Mouse (Mus musculus) G1E (cell line): ENCODE results near the gene Aass. TPM values are rescaled to one million over a fixed set of nuclear protein-coding genes. Genes with fewer than 3 reads are reported as not detected.
"Not testable (repeated sequence)": the region's sequence is repeated elsewhere in the genome, so short reads cannot be mapped to it uniquely, and the experiment has no call there.

Source experiments
- ATAC-seq: 2 replicates; pipeline ENCODE4 v1.8.0; 2016; ENCODE audit warnings: mild to moderate bottlenecking; ENCODE audit not compliant: insufficient number of reproducible peaks, poor library complexity, low FRiP score, severe bottlenecking; ENCODE audit errors: extremely low read depth
- DNase-seq: peaks from one replicate; pipeline ENCODE4 v3.0.0; 2012; ENCODE audit warnings: low spot score
- H3K27me3 ChIP-seq: 2 replicates; pipeline ENCODE4 v1.6.1; 2012; ENCODE audit warnings: mild to moderate bottlenecking, low read length, inconsistent platforms; ENCODE audit not compliant: insufficient read depth
- H3K36me3 ChIP-seq: replicated peaks from 2 replicates; pipeline ENCODE3; 2012; ENCODE audit warnings: mild to moderate bottlenecking, inconsistent platforms
- H3K4me1 ChIP-seq: 2 replicates; pipeline ENCODE4 v1.6.1; 2012; ENCODE audit warnings: low read depth, low read length, inconsistent platforms, mixed read lengths; ENCODE audit not compliant: insufficient read depth
- H3K4me3 ChIP-seq: 2 replicates; pipeline ENCODE4 v1.5.1; 2012; ENCODE audit warnings: low read depth, mild to moderate bottlenecking, inconsistent platforms, low read length, moderate library complexity, mixed read lengths
- H3K9me3 ChIP-seq: replicated peaks from 2 replicates; pipeline ENCODE4 v1.6.1; 2012; ENCODE audit warnings: inconsistent platforms
- CTCF ChIP-seq: IDR thresholded peaks from 2 replicates; pipeline ENCODE4 v1.5.1; 2012; ENCODE audit warnings: low read depth, low read length, inconsistent platforms, mixed read lengths
- GATA1 ChIP-seq: IDR thresholded peaks from 2 replicates; pipeline ENCODE4 v1.6.1; 2012; ENCODE audit warnings: borderline replicate concordance, low read length, inconsistent platforms, mixed read lengths
- GATA2 ChIP-seq: IDR thresholded peaks from 2 replicates; pipeline ENCODE4 v1.6.1; 2012; ENCODE audit warnings: low read depth, low read length, inconsistent platforms, borderline replicate concordance
- POLR2AphosphoS5 ChIP-seq: IDR thresholded peaks from 2 replicates; pipeline ENCODE4 v1.6.1; 2012; ENCODE audit warnings: low read depth, low read length, inconsistent platforms; ENCODE audit not compliant: insufficient replicate concordance
- TAL1 ChIP-seq: conservative IDR thresholded peaks from 2 replicates; pipeline ENCODE4 v1.6.1; 2012; ENCODE audit warnings: low read depth, low read length, inconsistent platforms, mixed read lengths
- polyA plus RNA-seq: library from polyadenylated mRNA; stranded (reverse); fragments of >175 nt; gene quantifications from 2 replicates; pipeline ENCODE4 v1.2.3, GENCODE M21; 2012
- total RNA-seq, 2 experiments: library from RNA; stranded (forward) in 1 of 2; stranded (reverse) in 1 of 2; fragments of 200-1000 nt in 1 of 2; fragments of >200 nt in 1 of 2; fragmentation: Nextera tagmentation in 1 of 2; gene quantifications; 2 replicates each; pipeline ENCODE4 v1.2.3; 2014 to 2017

The Aass gene
- total and polyA plus RNA-seq, 3 experiments, result not detected

DNA sequence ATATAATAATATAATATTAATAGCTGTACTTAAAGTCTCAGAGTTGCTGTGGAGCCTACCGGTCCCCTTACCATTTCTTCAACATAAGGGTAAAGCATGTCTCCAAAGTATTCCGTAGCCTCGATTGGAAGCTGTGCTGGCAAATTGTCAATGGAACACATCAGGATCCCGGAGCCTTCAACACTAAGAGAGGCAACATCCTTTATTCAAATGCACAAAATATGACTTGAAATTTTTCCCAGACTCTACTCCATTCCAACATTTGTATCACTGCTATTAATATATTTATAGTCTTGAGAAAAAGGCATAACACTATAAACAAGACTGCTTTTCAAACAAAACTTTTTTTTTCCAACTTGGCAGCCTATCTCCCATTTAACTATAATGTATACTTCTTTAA lies 25.7 kb downstream of the Aass start:
- no peaks in the 10 kb centered on the region for H3K9me3 ChIP-seq
- H3K4me3 ChIP-seq, result no peak overlapping the region
- TF ChIP-seq CTCF, result no peak
- no peak for TF ChIP-seq POLR2AphosphoS5
- TF ChIP-seq GATA1, result no peak
- no peak for TF ChIP-seq GATA2
- no peak for TF ChIP-seq TAL1
- H3K4me1 ChIP-seq, result no peaks in the 10 kb centered on the region
- no peaks in the 10 kb centered on the region for H3K36me3 ChIP-seq
- H3K27me3 ChIP-seq, result 0 out of 2 replicates have a peak, but pooled peaks cover 2% of the 10 kb centered on the region
- ATAC-seq (no peak), DNase-seq (no peak)

DNA sequence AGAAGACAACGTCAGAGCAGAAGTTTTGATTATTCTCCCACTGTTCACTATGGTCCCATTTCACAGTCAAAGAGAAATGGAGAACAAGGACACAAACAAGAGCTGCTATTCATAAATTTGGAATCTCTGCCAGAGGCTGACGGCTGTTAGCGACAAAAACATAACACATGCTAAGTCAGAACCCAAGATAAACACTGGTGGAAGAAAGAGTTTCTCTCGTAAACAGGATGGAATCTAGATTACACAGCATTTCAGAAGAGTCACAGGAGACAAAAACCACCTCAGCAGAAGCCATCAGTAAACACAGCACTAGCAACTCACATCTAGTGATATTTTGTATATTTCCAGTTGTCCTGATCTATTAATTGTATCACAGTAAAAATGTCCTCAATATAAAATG lies 26.4 kb downstream of the Aass start:
- H3K4me3 ChIP-seq, result no peak overlapping the region

DNA sequence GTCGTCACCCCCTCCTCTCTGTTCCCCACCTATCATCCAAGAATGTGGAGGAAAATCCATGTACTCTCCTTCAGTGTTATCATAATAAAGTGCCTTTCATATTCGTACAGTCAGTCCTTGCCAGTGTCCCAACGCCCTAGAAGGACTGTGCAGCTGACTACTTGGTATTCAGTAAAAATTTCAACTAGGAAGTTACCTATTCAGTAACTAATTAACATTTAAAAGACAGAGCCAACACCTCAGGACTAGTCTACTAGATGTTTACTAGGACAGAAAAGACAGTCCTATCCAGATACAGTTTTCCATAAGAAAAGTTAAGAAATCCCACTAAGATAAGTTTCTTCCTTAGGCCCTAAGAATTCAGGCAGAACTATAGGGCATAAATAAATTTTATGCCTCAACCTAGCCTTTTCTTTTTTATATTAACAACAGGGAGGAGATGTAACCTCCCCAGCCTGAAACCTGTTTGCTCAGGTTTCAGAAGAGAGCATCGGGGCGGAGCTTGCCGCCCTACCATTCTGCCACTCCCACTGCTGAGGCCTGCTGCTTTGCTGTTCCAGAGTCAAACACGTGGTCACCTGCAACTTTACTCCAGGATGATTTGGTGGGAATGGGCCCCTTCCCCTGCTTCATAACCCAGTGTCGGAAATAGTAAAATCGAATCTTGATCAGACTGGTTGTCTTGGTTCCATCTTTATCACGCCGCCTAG lies 42.3 kb downstream of the Aass start:
- not testable (repeated sequence) for H3K27me3 ChIP-seq, ATAC-seq, H3K9me3 ChIP-seq, H3K36me3 ChIP-seq, DNase-seq, H3K4me1 ChIP-seq, H3K4me3 ChIP-seq

More for the DNA sequence above, 26.4 kb downstream of the Aass start:
- Histone ChIP-seq H3K4me1 (no peaks in the 10 kb centered on the region), H3K36me3 (no peaks in the 10 kb centered on the region), H3K27me3 (no peaks in the 10 kb centered on the region), H3K9me3 (no peaks in the 10 kb centered on the region)
- DNase-seq, result no peak
- TF ChIP-seq TAL1, result no peak
- TF ChIP-seq GATA1, result no peak
- TF ChIP-seq POLR2AphosphoS5, result no peak
- no peak for TF ChIP-seq CTCF
- TF ChIP-seq GATA2, result no peak
- ATAC-seq, result no peak

DNA sequence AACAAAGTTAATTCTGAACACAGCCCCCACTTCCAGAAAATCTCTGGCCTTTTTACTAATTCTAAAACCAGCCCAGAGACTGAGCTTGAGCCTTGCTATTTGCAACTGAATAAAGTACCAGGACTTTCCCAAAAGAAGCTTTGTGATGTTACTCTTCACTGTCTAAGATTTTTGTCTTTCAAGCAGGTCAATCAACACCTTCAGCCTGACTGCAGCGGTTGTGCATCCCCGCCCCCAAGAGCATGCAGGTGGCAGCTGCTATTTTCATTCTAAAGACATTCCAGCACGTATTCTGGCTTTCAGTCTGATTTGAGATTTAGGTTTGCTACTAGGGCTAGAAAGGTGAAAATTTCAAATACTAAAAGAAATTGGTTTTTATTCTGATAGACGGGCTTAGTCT lies 43.5 kb downstream of the Aass start:
- not testable (repeated sequence) for ATAC-seq, DNase-seq, H3K4me3 ChIP-seq, H3K27me3 ChIP-seq, H3K4me1 ChIP-seq, H3K9me3 ChIP-seq, H3K36me3 ChIP-seq

DNA sequence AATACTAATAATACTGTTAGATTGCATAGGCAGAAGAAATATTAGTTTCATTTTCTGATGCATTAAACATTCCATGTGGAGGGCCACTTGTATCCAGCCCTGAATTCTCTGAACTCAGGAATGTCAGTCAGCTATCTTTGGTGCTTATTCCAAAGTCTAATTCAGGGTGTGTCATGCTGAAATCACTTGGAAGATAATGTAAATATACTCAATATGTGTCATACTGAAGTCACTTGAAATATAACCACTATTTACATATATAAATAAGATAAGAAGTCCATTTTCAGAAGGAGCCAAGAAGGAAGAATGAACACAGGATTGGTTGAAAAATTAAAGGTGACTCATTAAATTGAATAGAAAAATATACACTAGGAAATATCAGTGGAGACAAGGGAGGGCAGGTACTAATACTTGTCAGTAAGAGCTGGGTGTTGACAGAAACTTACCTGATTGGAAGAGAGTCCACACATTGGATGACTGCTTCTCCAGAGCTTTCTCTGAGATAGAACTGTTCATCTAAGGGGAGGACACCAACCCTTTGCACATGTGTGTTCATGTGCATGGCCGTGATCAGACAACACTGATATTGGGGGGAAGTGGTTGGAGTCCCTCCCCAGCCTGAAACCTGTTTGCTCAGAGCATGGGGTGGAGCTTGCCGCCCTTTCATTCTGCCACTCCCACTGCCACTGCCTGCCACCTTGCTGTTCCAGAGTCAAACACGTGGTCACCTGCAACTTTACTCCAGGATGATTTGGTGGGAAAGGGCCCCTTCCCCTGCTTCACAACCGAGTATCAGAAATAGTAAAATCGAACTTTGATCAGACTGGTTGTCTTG lies 48.0 kb downstream of the Aass start:
- H3K27me3 ChIP-seq, result no peaks in the 10 kb centered on the region
- no peak for ATAC-seq
- H3K9me3 ChIP-seq, result no peaks in the 10 kb centered on the region
- no peaks in the 10 kb centered on the region for H3K4me1 ChIP-seq
- no peaks in the 10 kb centered on the region for H3K36me3 ChIP-seq
- no peak overlapping the region for H3K4me3 ChIP-seq
- no peak for DNase-seq
- TF ChIP-seq GATA2, result no peak
- no peak for TF ChIP-seq TAL1
- no peak for TF ChIP-seq POLR2AphosphoS5

DNA sequence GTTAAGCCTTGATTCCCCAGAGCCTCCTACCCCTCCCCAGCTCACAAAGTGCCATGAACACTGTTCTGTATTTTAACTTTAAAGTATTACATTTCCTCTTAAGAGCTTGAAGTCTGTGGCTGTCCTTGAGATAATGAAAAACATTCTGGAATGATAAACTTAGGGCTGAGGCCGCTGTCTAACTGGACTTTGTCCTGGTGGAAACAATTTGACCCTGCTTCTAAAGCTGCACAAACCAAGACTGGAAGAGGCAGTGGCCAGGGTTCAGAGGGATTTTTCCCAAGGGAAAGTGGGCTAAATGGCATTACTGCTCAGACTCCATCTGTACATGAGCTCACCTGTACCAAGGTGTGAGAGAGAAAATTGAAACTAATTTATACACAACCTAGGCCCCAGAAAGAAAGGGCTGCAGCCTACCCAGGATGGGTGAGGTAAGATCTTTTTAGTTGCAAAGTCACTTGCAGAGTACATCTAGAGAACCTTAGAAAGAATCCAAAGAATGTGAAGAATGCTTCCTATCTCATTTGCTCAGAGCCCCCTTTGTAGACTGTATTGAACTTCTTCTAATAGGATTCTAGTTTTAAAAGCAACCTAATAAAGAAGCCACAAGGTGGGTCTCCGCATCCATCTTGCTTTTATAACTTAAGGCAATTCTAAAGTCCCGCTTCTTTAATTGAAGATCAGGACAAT lies 52.6 kb downstream of the Aass start:
- TF ChIP-seq TAL1, result no peak
- no peak for TF ChIP-seq GATA2
- no peak for TF ChIP-seq GATA1
- no peak for TF ChIP-seq CTCF
- TF ChIP-seq POLR2AphosphoS5, result no peak
- H3K4me3 ChIP-seq, result no peak overlapping the region
- no peak for DNase-seq
- H3K27me3 ChIP-seq, result no peaks in the 10 kb centered on the region
- no peaks in the 10 kb centered on the region for H3K9me3 ChIP-seq
- no peak for ATAC-seq
- H3K36me3 ChIP-seq, result no peaks in the 10 kb centered on the region
- H3K4me1 ChIP-seq, result no peaks in the 10 kb centered on the region
